Mouse (Mus musculus) lung, postnatal 0 days (tissue): ENCODE measurements at regions not wholly inside any gene's neighbourhood (a gene's known extent, or its start where the extent isn't known, plus 50 kb on each side); places are given as distances from the start of the nearest gene placed in this dataset.

ENCODE experiments used
- ATAC-seq: fragments of 200-750 bp; cut with Nextera tagmentation; 2 replicates; pipeline ENCODE4 v1.8.0; 2017; ENCODE audit warnings: moderate library complexity
- DNase-seq: peaks from one replicate; pipeline ENCODE4 v3.0.0-alpha.2; 2016; ENCODE audit warnings: low spot score
- H3K27ac ChIP-seq: fragments of 300-500 bp; sonication (generic); 2 replicates; pipeline ENCODE4 v1.5.1; 2014; ENCODE audit warnings: antibody characterized with exemption, mild to moderate bottlenecking, low read length, mixed read lengths
- H3K27me3 ChIP-seq: fragments of 300-500 bp; sonication (generic); replicated peaks from 2 replicates; pipeline ENCODE4 v1.6.1; 2014; ENCODE audit warnings: low read length, mixed read lengths; ENCODE audit not compliant: insufficient read depth
- H3K36me3 ChIP-seq: fragments of 300-500 bp; sonication (generic); 2 replicates; pipeline ENCODE4 v1.6.1; 2014; ENCODE audit warnings: low read length, mixed read lengths; ENCODE audit not compliant: insufficient read depth
- H3K4me1 ChIP-seq: fragments of 300-500 bp; sonication (generic); 2 replicates; pipeline ENCODE4 v1.6.1; 2014; ENCODE audit warnings: antibody characterized with exemption, low read depth, low read length, mixed read lengths; ENCODE audit not compliant: insufficient read depth
- H3K4me2 ChIP-seq: fragments of 300-500 bp; sonication (generic); replicated peaks from 2 replicates; pipeline ENCODE4 v1.6.1; 2014; ENCODE audit warnings: low read depth, mild to moderate bottlenecking, low read length, moderate library complexity, mixed read lengths
- H3K4me3 ChIP-seq: fragments of 300-500 bp; sonication (generic); 2 replicates; pipeline ENCODE4 v1.5.1; 2014; ENCODE audit warnings: low read depth, low read length
- H3K9ac ChIP-seq: fragments of 300-500 bp; sonication (generic); replicated peaks from 2 replicates; pipeline ENCODE4 v1.6.1; 2014; ENCODE audit warnings: low read depth, mild to moderate bottlenecking
- H3K9me3 ChIP-seq: fragments of 300-500 bp; sonication (generic); 2 replicates; pipeline ENCODE4 v1.6.1; 2016; ENCODE audit warnings: low read length, mixed read lengths
- CTCF ChIP-seq: IDR thresholded peaks from 2 replicates; pipeline ENCODE4 v1.5.1; 2016; ENCODE audit warnings: antibody characterized with exemption, mild to moderate bottlenecking
- EP300 ChIP-seq: IDR thresholded peaks from 2 replicates; pipeline ENCODE4 v1.6.1; 2016; ENCODE audit warnings: antibody characterized with exemption, mild to moderate bottlenecking, control low read depth
- WGBS: fragments of 180-500 bp; shearing (Covaris S2); extraction: QIAGEN DNeasy Blood & Tissue Kit; methylation state at CpG from one replicate; pipeline ENCODE4 v1.1.7; 2014; 5-methylcytosine and 5-hydroxymethylcytosine counted together

- Histone ChIP-seq H3K36me3 (no peaks in the 10 kb centered on the region), H3K9ac (no peak overlapping the region), H3K9me3 (no peaks in the 10 kb centered on the region), H3K4me3 (no peak overlapping the region), H3K27ac (no peak overlapping the region), H3K27me3 (no peaks in the 10 kb centered on the region), H3K4me1 (no peaks in the 10 kb centered on the region), H3K4me2 (no peak overlapping the region)
- TF ChIP-seq EP300 = no peak
- no peak for TF ChIP-seq CTCF
- WGBS = 41% methylated on average over 2 of the region's 2 CpGs
- DNase-seq (no peak), ATAC-seq (no peak)
Measured at GRCm38 (mm10) chr11:111747947-111748322, 682.0 kb downstream of the Kcnj2 start.

DNA sequence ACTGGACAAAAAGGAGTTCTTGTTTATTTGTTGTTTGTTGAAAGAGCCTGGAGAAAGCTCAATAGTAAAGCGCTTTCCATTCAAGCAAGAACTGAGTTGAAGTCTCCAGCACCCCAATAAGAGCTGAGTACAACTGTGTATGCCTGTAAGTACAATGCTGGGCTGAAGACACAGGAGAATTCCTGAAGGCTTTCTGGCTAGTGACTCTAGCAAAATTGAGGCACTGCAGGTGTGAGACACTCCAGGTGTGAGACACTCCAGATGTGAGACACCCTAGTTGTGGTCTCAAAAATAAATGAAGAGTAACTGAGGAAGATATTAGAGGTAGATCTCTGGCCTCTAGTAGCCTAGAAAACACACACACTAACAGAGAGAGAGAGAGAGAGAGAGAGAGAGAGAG is 682.5 kb downstream of the Kcnj2 start:
- TF ChIP-seq CTCF (no peak), EP300 (no peak)
- Histone ChIP-seq H3K27me3 (no peaks in the 10 kb centered on the region), H3K27ac (no peak overlapping the region), H3K9me3 (no peaks in the 10 kb centered on the region), H3K4me1 (no peaks in the 10 kb centered on the region), H3K4me2 (no peak overlapping the region), H3K4me3 (no peak overlapping the region), H3K36me3 (no peaks in the 10 kb centered on the region), H3K9ac (no peak overlapping the region)
- 97% methylated on average over 1 of the region's 1 CpGs for WGBS
- DNase-seq (no peak), ATAC-seq (no peak)

- H3K4me3 ChIP-seq = no peak overlapping the region
- TF ChIP-seq EP300 (no peak), CTCF (no peak)
- no peaks in the 10 kb centered on the region for H3K9me3 ChIP-seq
- no peak for DNase-seq
- ATAC-seq = no peak
- H3K9ac ChIP-seq = no peak overlapping the region
- H3K4me2 ChIP-seq = no peak overlapping the region
- H3K4me1 ChIP-seq = no peaks in the 10 kb centered on the region
- H3K27ac ChIP-seq = no peak overlapping the region
- H3K36me3 ChIP-seq = no peaks in the 10 kb centered on the region
- no peaks in the 10 kb centered on the region for H3K27me3 ChIP-seq
- WGBS = 71% methylated on average over 2 of the region's 2 CpGs
Measured at GRCm38 (mm10) chr11:111754735-111755134, 688.8 kb downstream of the Kcnj2 start.

- ATAC-seq = no peak
- Histone ChIP-seq H3K4me2 (no peak overlapping the region), H3K4me3 (no peak overlapping the region), H3K9ac (no peak overlapping the region), H3K27me3 (no peaks in the 10 kb centered on the region), H3K36me3 (no peaks in the 10 kb centered on the region), H3K4me1 (no peaks in the 10 kb centered on the region), H3K27ac (no peak overlapping the region), H3K9me3 (no peaks in the 10 kb centered on the region)
- peak; percentile 27 for DNase-seq
- TF ChIP-seq CTCF (no peak), EP300 (no peak)
- 81% methylated on average over 3 of the region's 3 CpGs for WGBS
Measured at GRCm38 (mm10) chr11:111763081-111763480, 697.1 kb downstream of the Kcnj2 start.

GRCm38 (mm10) chr11:111766371-111767011 is 700.5 kb downstream of the Kcnj2 start:
- no peak overlapping the region for H3K27ac ChIP-seq
- no peaks in the 10 kb centered on the region for H3K27me3 ChIP-seq
- WGBS = 44% methylated on average over 6 of the region's 6 CpGs
- no peak overlapping the region for H3K4me3 ChIP-seq
- H3K4me2 ChIP-seq = no peak overlapping the region
- TF ChIP-seq EP300 (no peak), CTCF (no peak)
- no peak for ATAC-seq
- H3K9me3 ChIP-seq = no peaks in the 10 kb centered on the region
- no peak overlapping the region for H3K9ac ChIP-seq
- H3K4me1 ChIP-seq = no peaks in the 10 kb centered on the region
- H3K36me3 ChIP-seq = no peaks in the 10 kb centered on the region
- no peak for DNase-seq

GRCm38 (mm10) chr11:111767012-111767392 is 701.0 kb downstream of the Kcnj2 start:
- H3K36me3 ChIP-seq = no peaks in the 10 kb centered on the region
- TF ChIP-seq EP300 (no peak), CTCF (no peak)
- 79% methylated on average over 1 of the region's 1 CpGs for WGBS
- ATAC-seq (no peak), DNase-seq (no peak)
- H3K4me3 ChIP-seq = no peak overlapping the region
- no peak overlapping the region for H3K9ac ChIP-seq
- H3K27me3 ChIP-seq = no peaks in the 10 kb centered on the region
- no peak overlapping the region for H3K27ac ChIP-seq
- H3K9me3 ChIP-seq = no peaks in the 10 kb centered on the region
- H3K4me1 ChIP-seq = no peaks in the 10 kb centered on the region
- no peak overlapping the region for H3K4me2 ChIP-seq
